Mouse (Mus musculus) bone marrow macrophage, adult 2 months (primary cell): Measurements from ENCODE around the gene Mdm4.

Experiments used
- CTCF ChIP-seq: IDR thresholded peaks from 2 replicates; pipeline ENCODE4 v1.5.1; 2012; ENCODE audit warnings: low read depth, mild to moderate bottlenecking, low read length, moderate library complexity
- POLR2A ChIP-seq: IDR thresholded peaks from 2 replicates; pipeline ENCODE4 v1.6.1; 2012; ENCODE audit warnings: mild to moderate bottlenecking, low read depth, low read length, borderline replicate concordance

DNA sequence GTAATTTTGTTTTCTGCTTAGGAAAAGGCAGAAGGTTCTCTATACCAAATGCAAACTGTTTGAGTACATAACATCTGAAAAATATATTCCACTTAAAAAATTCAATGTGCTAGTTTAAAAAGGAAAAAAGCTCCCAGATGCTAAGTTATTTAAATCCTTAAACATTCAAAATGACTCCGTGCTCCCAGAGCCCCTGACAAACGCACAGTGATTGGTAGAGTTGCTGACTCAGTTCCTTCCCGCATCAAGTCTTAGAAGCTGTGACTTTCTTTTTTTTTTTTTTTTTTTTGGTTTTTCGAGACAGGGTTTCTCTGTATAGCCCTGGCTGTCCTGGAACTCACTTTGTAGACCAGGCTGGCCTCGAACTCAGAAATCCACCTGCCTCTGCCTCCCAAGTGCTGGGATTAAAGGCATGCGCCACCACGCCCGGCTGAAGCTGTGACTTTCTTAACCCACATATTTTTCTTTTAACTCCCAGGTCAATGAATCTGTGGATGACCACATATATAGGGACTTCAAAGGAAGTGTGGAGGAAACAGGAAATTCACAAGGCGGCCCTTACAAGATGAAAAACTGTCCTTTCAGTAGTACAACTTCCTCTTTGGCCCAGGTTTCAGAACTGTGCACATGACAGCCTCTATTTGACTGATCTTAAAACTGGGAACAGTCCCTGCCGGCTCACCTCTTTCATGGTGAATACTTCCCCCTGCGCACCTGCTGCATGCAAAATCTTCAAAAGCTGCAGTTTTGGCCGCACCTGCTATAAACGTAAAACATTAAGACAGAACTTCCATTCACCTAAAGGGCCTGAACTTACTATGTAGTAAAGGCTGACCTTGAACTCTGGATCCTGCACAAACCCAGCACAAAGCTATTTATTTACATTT, 18.2 kb downstream of the Mdm4 start:
- no peak for TF ChIP-seq CTCF
- TF ChIP-seq POLR2A: no peak
